Mouse (Mus musculus): ENCODE measurements at regions not wholly inside any gene's neighbourhood (a gene's known extent, or its start where the extent isn't known, plus 50 kb on each side); places are given as distances from the start of the nearest gene placed in this dataset.

DNA sequence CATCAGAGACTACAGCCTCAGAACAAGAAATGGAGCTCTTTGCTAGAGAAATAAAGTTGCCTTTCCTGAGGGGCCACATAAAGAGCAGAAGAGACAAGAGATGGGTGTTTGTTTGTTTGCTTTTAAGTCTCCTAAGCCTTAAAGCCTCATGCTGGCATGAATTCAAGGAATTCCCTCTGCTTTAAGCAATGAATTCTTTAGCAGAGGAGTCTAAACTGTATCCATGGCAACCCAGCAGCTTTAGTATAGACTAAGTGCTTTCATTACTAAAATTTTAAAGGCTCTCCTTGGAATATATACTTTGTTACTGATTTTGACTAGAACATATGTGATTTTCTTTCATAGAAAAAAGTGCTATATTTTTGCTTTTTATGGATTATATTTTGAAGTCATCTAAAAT lies 195.0 kb upstream of the Meox2 start:
- ATAC-seq (ENCODE audit: extremely low read depth, insufficient number of reproducible peaks, low FRiP score, poor library complexity, severe bottlenecking): no peak
- no peak overlapping the region for H3K4me3 ChIP-seq (ENCODE audit: low read depth, low read length)
- H3K9me3 ChIP-seq (replicated peaks): no peaks in the 10 kb centered on the region
- no peaks in the 10 kb centered on the region for H3K27me3 ChIP-seq (ENCODE audit: insufficient read depth, low read length)
- no peak for DNase-seq (ENCODE audit: low spot score)
- H3K4me1 ChIP-seq (ENCODE audit: insufficient read depth, low read depth, low read length): no peaks in the 10 kb centered on the region
- H3K36me3 ChIP-seq (replicated peaks): no peaks in the 10 kb centered on the region
- TF ChIP-seq POLR2AphosphoS5 (IDR thresholded peaks at IDR 0.05; ENCODE audit: insufficient replicate concordance, low read depth, low read length): no peak
- no peak for TF ChIP-seq GATA2 (IDR thresholded peaks at IDR 0.05; ENCODE audit: borderline replicate concordance, low read depth, low read length)
- TF ChIP-seq CTCF (IDR thresholded peaks at IDR 0.05; ENCODE audit: low read depth, low read length): no peak
- no peak for TF ChIP-seq GATA1 (IDR thresholded peaks at IDR 0.05; ENCODE audit: borderline replicate concordance, low read length)
- TF ChIP-seq TAL1 (conservative IDR thresholded peaks at IDR 0.05; ENCODE audit: low read depth, low read length): no peak

DNA sequence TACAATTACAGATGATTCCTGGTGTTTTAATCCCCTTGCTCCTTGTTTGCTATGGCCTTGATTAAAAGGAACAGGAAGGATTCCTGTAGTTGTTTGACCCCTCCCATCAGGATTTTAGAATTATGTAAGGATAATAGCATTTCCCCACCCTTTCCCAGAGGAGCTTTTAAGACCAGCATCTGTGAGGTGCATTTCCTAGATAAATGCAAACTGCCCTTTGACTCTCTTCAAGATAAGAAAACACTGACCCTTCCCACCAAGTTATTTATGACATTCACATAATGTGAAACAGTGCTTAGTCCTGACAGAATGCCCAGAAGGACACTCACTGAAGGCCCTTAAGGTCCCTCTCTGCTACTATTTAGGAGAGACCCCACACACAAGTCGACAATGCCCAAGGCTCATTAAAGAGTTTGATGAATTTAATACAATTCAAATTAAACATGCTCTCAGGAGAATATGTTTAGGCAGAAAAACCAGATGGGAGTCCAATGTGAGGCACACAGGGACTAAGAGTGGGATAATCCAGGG lies 190.7 kb upstream of the Meox2 start:
- Histone ChIP-seq H3K27me3 (ENCODE audit: insufficient read depth, low read length) (no peaks in the 10 kb centered on the region), H3K4me3 (ENCODE audit: low read depth, low read length) (no peak overlapping the region), H3K4me1 (ENCODE audit: insufficient read depth, low read depth, low read length) (no peaks in the 10 kb centered on the region), H3K36me3 (replicated peaks) (no peaks in the 10 kb centered on the region), H3K9me3 (replicated peaks) (no peaks in the 10 kb centered on the region)
- no peak for DNase-seq (ENCODE audit: low spot score)
- TF ChIP-seq TAL1 (conservative IDR thresholded peaks at IDR 0.05; ENCODE audit: low read depth, low read length) (no peak), GATA1 (IDR thresholded peaks at IDR 0.05; ENCODE audit: borderline replicate concordance, low read length) (no peak), CTCF (IDR thresholded peaks at IDR 0.05; ENCODE audit: low read depth, low read length) (no peak), GATA2 (IDR thresholded peaks at IDR 0.05; ENCODE audit: borderline replicate concordance, low read depth, low read length) (no peak), POLR2AphosphoS5 (IDR thresholded peaks at IDR 0.05; ENCODE audit: insufficient replicate concordance, low read depth, low read length) (no peak)
- no peak for ATAC-seq (ENCODE audit: extremely low read depth, insufficient number of reproducible peaks, low FRiP score, poor library complexity, severe bottlenecking)

GRCm38 (mm10) chr12:36918294-36918876 lies 190.0 kb upstream of the Meox2 start:
- Histone ChIP-seq H3K4me1 (ENCODE audit: insufficient read depth, low read depth, low read length) (no peaks in the 10 kb centered on the region), H3K36me3 (replicated peaks) (no peaks in the 10 kb centered on the region), H3K27me3 (ENCODE audit: insufficient read depth, low read length) (no peaks in the 10 kb centered on the region), H3K4me3 (ENCODE audit: low read depth, low read length) (no peak overlapping the region), H3K9me3 (replicated peaks) (no peaks in the 10 kb centered on the region)
- no peak for TF ChIP-seq GATA2 (IDR thresholded peaks at IDR 0.05; ENCODE audit: borderline replicate concordance, low read depth, low read length)
- DNase-seq (ENCODE audit: low spot score) (no peak), ATAC-seq (ENCODE audit: extremely low read depth, insufficient number of reproducible peaks, low FRiP score, poor library complexity, severe bottlenecking) (no peak)

DNA sequence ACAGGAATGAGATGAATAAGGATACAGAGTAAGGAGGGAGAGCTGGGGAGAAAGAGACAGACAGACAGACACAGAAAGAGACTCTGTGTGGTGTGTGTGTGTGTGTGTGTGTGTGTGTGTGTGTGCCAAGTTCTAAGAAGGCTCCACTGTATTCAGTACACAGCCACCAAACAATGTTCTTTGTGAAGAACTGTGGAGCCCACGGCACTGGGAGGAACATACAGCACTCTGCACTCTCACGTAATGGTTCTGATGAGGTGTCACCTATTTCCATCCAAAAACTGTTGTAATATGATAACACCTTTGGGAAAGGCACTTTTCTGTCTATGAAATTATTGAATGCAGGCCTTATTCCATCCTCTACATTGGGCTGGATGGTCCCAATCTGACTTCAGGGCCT lies 184.8 kb upstream of the Meox2 start:
- no peaks in the 10 kb centered on the region for H3K4me1 ChIP-seq (ENCODE audit: insufficient read depth, low read depth, low read length)
- ATAC-seq (ENCODE audit: extremely low read depth, insufficient number of reproducible peaks, low FRiP score, poor library complexity, severe bottlenecking): no peak
- no peak overlapping the region for H3K4me3 ChIP-seq (ENCODE audit: low read depth, low read length)
- H3K27me3 ChIP-seq (ENCODE audit: insufficient read depth, low read length): no peaks in the 10 kb centered on the region
- H3K36me3 ChIP-seq (replicated peaks): no peaks in the 10 kb centered on the region
- TF ChIP-seq GATA2 (IDR thresholded peaks at IDR 0.05; ENCODE audit: borderline replicate concordance, low read depth, low read length) (no peak), CTCF (IDR thresholded peaks at IDR 0.05; ENCODE audit: low read depth, low read length) (no peak), GATA1 (IDR thresholded peaks at IDR 0.05; ENCODE audit: borderline replicate concordance, low read length) (no peak), TAL1 (conservative IDR thresholded peaks at IDR 0.05; ENCODE audit: low read depth, low read length) (no peak), POLR2AphosphoS5 (IDR thresholded peaks at IDR 0.05; ENCODE audit: insufficient replicate concordance, low read depth, low read length) (no peak)
- DNase-seq (ENCODE audit: low spot score): no peak
- H3K9me3 ChIP-seq (replicated peaks): no peaks in the 10 kb centered on the region

DNA sequence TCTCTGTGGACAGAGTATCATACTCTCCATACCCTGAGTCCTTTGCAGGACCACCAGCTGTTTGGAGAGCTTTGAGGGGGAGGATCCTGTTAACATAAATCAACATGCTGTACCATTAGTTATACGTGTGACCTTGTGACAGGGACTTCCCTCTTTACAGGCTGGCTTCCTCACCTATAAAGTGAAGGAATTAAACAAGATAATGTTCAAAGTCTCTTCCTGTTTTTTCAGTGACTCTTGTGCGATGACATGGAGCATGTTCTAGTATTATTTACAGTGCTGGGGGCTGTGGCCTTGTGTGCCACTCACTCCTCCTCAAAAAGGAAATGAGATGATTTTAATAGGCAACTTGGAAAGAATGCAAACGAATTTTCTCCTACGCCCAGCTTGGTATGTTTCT lies 182.1 kb upstream of the Meox2 start:
- H3K36me3 ChIP-seq (replicated peaks): no peaks in the 10 kb centered on the region
- TF ChIP-seq GATA2 (IDR thresholded peaks at IDR 0.05; ENCODE audit: borderline replicate concordance, low read depth, low read length): no peak
- no peak for TF ChIP-seq TAL1 (conservative IDR thresholded peaks at IDR 0.05; ENCODE audit: low read depth, low read length)
- no peak for TF ChIP-seq POLR2AphosphoS5 (IDR thresholded peaks at IDR 0.05; ENCODE audit: insufficient replicate concordance, low read depth, low read length)
- TF ChIP-seq CTCF (IDR thresholded peaks at IDR 0.05; ENCODE audit: low read depth, low read length): no peak
- no peak for TF ChIP-seq GATA1 (IDR thresholded peaks at IDR 0.05; ENCODE audit: borderline replicate concordance, low read length)
- DNase-seq (ENCODE audit: low spot score) (no peak), ATAC-seq (ENCODE audit: extremely low read depth, insufficient number of reproducible peaks, low FRiP score, poor library complexity, severe bottlenecking) (no peak)
- no peaks in the 10 kb centered on the region for H3K4me1 ChIP-seq (ENCODE audit: insufficient read depth, low read depth, low read length)
- H3K4me3 ChIP-seq (ENCODE audit: low read depth, low read length): no peak overlapping the region
- H3K27me3 ChIP-seq (ENCODE audit: insufficient read depth, low read length): no peaks in the 10 kb centered on the region
- H3K9me3 ChIP-seq (replicated peaks): no peaks in the 10 kb centered on the region

DNA sequence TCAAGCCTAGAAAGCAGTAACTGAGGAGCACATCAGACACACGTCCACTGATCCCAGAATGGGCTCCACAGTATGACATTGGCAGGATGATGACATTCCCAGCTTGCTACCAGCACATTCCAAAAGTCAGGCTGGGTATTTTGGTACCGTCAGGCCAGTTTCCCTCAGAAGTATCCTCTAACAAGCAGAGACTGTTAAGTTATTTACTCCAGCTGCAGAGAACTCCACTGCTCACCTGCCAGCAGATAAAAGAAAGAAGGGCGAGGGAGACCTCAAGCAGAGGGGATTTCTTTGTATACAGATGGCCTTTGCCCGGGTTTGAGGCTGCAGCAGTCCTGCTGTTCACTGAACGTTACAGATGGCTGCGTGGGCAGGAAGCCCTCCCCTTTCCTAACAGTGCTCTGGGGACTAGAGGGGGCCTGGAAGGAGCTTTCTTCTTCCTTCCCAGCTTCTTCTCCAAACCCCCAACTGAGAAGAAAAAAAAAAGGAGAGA lies 175.2 kb upstream of the Meox2 start:
- Histone ChIP-seq H3K9me3 (replicated peaks) (no peaks in the 10 kb centered on the region), H3K27me3 (ENCODE audit: insufficient read depth, low read length) (no peaks in the 10 kb centered on the region), H3K4me1 (ENCODE audit: insufficient read depth, low read depth, low read length) (no peaks in the 10 kb centered on the region), H3K4me3 (ENCODE audit: low read depth, low read length) (no peak overlapping the region), H3K36me3 (replicated peaks) (no peaks in the 10 kb centered on the region)
- no peak for DNase-seq (ENCODE audit: low spot score)
- ATAC-seq (ENCODE audit: extremely low read depth, insufficient number of reproducible peaks, low FRiP score, poor library complexity, severe bottlenecking): no peak
- TF ChIP-seq GATA1 (IDR thresholded peaks at IDR 0.05; ENCODE audit: borderline replicate concordance, low read length): no peak
- TF ChIP-seq CTCF (IDR thresholded peaks at IDR 0.05; ENCODE audit: low read depth, low read length): no peak
- no peak for TF ChIP-seq TAL1 (conservative IDR thresholded peaks at IDR 0.05; ENCODE audit: low read depth, low read length)
- TF ChIP-seq GATA2 (IDR thresholded peaks at IDR 0.05; ENCODE audit: borderline replicate concordance, low read depth, low read length): no peak
- no peak for TF ChIP-seq POLR2AphosphoS5 (IDR thresholded peaks at IDR 0.05; ENCODE audit: insufficient replicate concordance, low read depth, low read length)

Measured in G1E (cell line).